Comparison of ENCODE assay signal across 9 mouse cellular contexts in the genomic region with DNA sequence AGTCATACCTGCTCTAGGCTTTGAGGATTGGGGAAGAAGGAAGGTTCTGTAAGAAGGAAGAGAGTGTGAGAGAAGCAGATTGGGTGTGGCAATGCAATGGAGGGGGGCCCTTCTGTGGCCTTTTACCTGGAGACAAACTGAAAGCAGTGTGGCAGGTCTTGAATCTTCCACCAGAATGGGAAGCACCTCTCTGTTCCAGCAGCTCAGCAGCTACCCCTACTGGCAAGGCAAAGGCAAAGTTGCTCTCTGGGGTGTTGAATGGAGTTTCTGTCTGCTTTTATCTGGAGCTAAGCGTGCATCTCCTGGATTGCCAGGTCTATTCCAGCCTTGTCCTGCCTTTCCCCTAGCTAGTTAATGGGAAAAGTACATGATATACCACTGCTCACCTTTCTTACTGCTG.
DNase-seq lines count a peak whose midpoint lies in the region; ATAC-seq lines count a peak whose summit lies in the region.
"Had no signal": no experiment of that assay in that cellular context is flagged by ENCODE, and none has a peak within 500 bp of the region (broad histone marks: within the 10 kb centered on the region; RNA-seq: fewer than 3 reads in every experiment).

No protein-coding gene starts in this region.

- 19% methylated on average over 1 of the region's 1 CpGs for WGBS in heart, embryonic 12.5 days
- 23% methylated on average over 1 of the region's 1 CpGs for WGBS in embryonic facial prominence, embryonic 11.5 days

- H3K9me3 ChIP-seq in heart, embryonic 12.5 days (replicated peaks), result no peaks in the 10 kb centered on the region
- no peaks in the 10 kb centered on the region for H3K9me3 ChIP-seq in embryonic facial prominence, embryonic 11.5 days (replicated peaks; ENCODE audit: control insufficient read depth, low read length)
- H3K9me3 ChIP-seq: lung, embryonic 15.5 days had no signal

- no peak overlapping the region for H3K9ac ChIP-seq in heart, embryonic 12.5 days
- no peak overlapping the region for H3K9ac ChIP-seq in embryonic facial prominence, embryonic 11.5 days (replicated peaks; ENCODE audit: low read length)
- H3K9ac ChIP-seq: lung, embryonic 15.5 days had no signal

- ATAC-seq in heart, embryonic 12.5 days (ENCODE audit: insufficient number of reproducible peaks, low FRiP score), result no peak
- ATAC-seq in embryonic facial prominence, embryonic 11.5 days (replicated peaks; ENCODE audit: insufficient number of reproducible peaks, low FRiP score, low TSS enrichment, low read depth), result no peak; the same call in 1 of the 2 replicates
- 0 out of 2 replicates have a peak, but pooled peaks have one; percentile 9 for ATAC-seq in neutrophil, adult 5-6 weeks (ENCODE audit: extremely low read depth, insufficient number of reproducible peaks, low FRiP score, poor library complexity, severe bottlenecking)

- no peaks in the 10 kb centered on the region; the same call in 1 of the 2 replicates for H3K4me1 ChIP-seq in heart, embryonic 12.5 days (replicated peaks)
- H3K4me1 ChIP-seq in embryonic facial prominence, embryonic 11.5 days (ENCODE audit: control insufficient read depth, insufficient read depth, low read length), result no peaks in the 10 kb centered on the region
- H3K4me1 ChIP-seq: lung, embryonic 15.5 days had no signal

- no peak overlapping the region for H3K4me2 ChIP-seq in heart, embryonic 12.5 days
- H3K4me2 ChIP-seq in embryonic facial prominence, embryonic 11.5 days (ENCODE audit: low read depth, low read length), result no peak overlapping the region
- H3K4me2 ChIP-seq: lung, embryonic 15.5 days had no signal

- no peaks in the 10 kb centered on the region for H3K36me3 ChIP-seq in heart, embryonic 12.5 days
- no peaks in the 10 kb centered on the region for H3K36me3 ChIP-seq in embryonic facial prominence, embryonic 11.5 days (replicated peaks; ENCODE audit: control insufficient read depth, insufficient read depth, low read depth, low read length)
- H3K36me3 ChIP-seq: lung, embryonic 15.5 days had no signal

- DNase-seq in heart, adult 18-20 months, result peak; percentile 66 to 85
- peak; percentile 87 to 91 for DNase-seq in adrenal gland, postnatal 36 days
- DNase-seq in embryonic facial prominence, embryonic 11.5 days (ENCODE audit: low spot score), result peak; percentile 65
- DNase-seq in induced T-regulatory cell, adult 2 months (ENCODE audit: low read depth), result peak; percentile 2
- peak; percentile 11 to 24 for DNase-seq in left cerebral cortex, adult 8-10 months (ENCODE audit: low spot score in 2 of 2)
- peak; percentile 57 for DNase-seq in urinary bladder, postnatal 10 days (ENCODE audit: low spot score)

- H3K27ac ChIP-seq in heart, embryonic 12.5 days (ENCODE audit: poor library complexity, severe bottlenecking), result no peak overlapping the region
- H3K27ac ChIP-seq in embryonic facial prominence, embryonic 11.5 days (replicated peaks; ENCODE audit: low read depth, low read length), result no peak overlapping the region
- H3K27ac ChIP-seq: lung, embryonic 15.5 days had no signal

- peaks cover 3% of the 10 kb centered on the region; the same call in 1 of the 2 replicates for H3K27me3 ChIP-seq in heart, embryonic 12.5 days (replicated peaks)
- no peaks in the 10 kb centered on the region for H3K27me3 ChIP-seq in embryonic facial prominence, embryonic 11.5 days (ENCODE audit: control insufficient read depth, insufficient read depth, low read length)
- H3K27me3 ChIP-seq: lung, embryonic 15.5 days had no signal

- H3K4me3 ChIP-seq in heart, embryonic 12.5 days, result no peak overlapping the region
- no peak overlapping the region for H3K4me3 ChIP-seq in embryonic facial prominence, embryonic 11.5 days (ENCODE audit: low read depth, low read length)
- H3K4me3 ChIP-seq: lung, embryonic 15.5 days had no signal

Comparison
In these comparisons a context has a peak if more than half of its experiments do, and no peak if none do; other contexts are left out.
1. DNase-seq: peak in every context shown above with its lines; median percentile 89 in adrenal gland, postnatal 36 days; 76 in heart, adult 18-20 months; 65 in embryonic facial prominence, embryonic 11.5 days; 57 in urinary bladder, postnatal 10 days; 18 in left cerebral cortex, adult 8-10 months; 2 in induced T-regulatory cell, adult 2 months.